7 mouse cellular contexts compared by ENCODE assay signal in genomic region chr6:87876068-87876643, GRCm38 (mm10). TPM values are rescaled to one million over a fixed set of nuclear protein-coding genes. Genes with fewer than 3 reads are reported as not detected.
DNase-seq lines count a peak whose midpoint lies in the region; ATAC-seq and TF ChIP-seq lines count a peak whose summit lies in the region.

No protein-coding gene starts in this region.

- TF ChIP-seq CTCF in kidney, postnatal 0 days (IDR thresholded peaks at IDR 0.05; ENCODE audit: low read depth): no peak

- 59% methylated on average over 13 of the region's 13 CpGs for WGBS in kidney, postnatal 0 days

- peak; percentile 50 for ATAC-seq in granulocyte monocyte progenitor cell, adult 5-6 weeks (replicated peaks; ENCODE audit: poor library complexity, severe bottlenecking)
- no peak for ATAC-seq in kidney, postnatal 0 days (replicated peaks; ENCODE audit: low FRiP score, low read depth)
- peak; percentile 62 for ATAC-seq in megakaryocyte, adult 5-6 weeks (ENCODE audit: poor library complexity, severe bottlenecking)

- H3K9ac ChIP-seq in kidney, postnatal 0 days (ENCODE audit: low read depth, low read length): no peak overlapping the region

- H3K4me1 ChIP-seq in kidney, postnatal 0 days (replicated peaks; ENCODE audit: insufficient read depth, low read length): no peaks in the 10 kb centered on the region

- H3K27me3 ChIP-seq in kidney, postnatal 0 days (ENCODE audit: insufficient read depth, low read length): no peaks in the 10 kb centered on the region

- H3K4me2 ChIP-seq in kidney, postnatal 0 days (ENCODE audit: low read length): no peak overlapping the region

- DNase-seq in adrenal gland, postnatal 25 days: peak; percentile 54
- peak; percentile 61 for DNase-seq in kidney, postnatal 0 days (ENCODE audit: low spot score)
- DNase-seq in frontal cortex, postnatal 10 days (ENCODE audit: low spot score in 2 of 2): no peak
- no peak for DNase-seq in left cerebral cortex, adult 9 months (ENCODE audit: low spot score in 2 of 2)
- no peak for DNase-seq in Muller cell, postnatal 12 days (ENCODE audit: inconsistent ontology term)

- H3K9me3 ChIP-seq in kidney, postnatal 0 days (replicated peaks; ENCODE audit: low read length): no peaks in the 10 kb centered on the region

- no peaks in the 10 kb centered on the region for H3K36me3 ChIP-seq in kidney, postnatal 0 days (ENCODE audit: insufficient read depth, low read length)

- no peak overlapping the region for H3K4me3 ChIP-seq in kidney, postnatal 0 days (replicated peaks; ENCODE audit: low read depth, low read length)

- no peak overlapping the region for H3K27ac ChIP-seq in kidney, postnatal 0 days

RNA-seq across cellular contexts. Expression of gene Copg1, which starts 11.5 kb away (rescaled TPM):
- 103 and 108 TPM in 2 replicates for total RNA-seq in adrenal gland, postnatal 25 days (2021)
- 70.5 and 86.1 TPM in 2 replicates for total RNA-seq in granulocyte monocyte progenitor cell, adult 5-6 weeks (2014; fragmentation: Nextera tagmentation)
- 73.9 and 78.5 TPM in 2 replicates for total RNA-seq in granulocyte monocyte progenitor cell, adult 5-6 weeks (2017)
- polyA plus RNA-seq in kidney, postnatal 0 days (2015; fragmentation: Nextera tagmentation; extraction: Ambion mirVana): 101 and 114 TPM in 2 replicates
- 25.8 and 29.6 TPM in 2 replicates for total RNA-seq in megakaryocyte, adult 5-6 weeks (2015)
- total RNA-seq in megakaryocyte, adult 5-6 weeks (2017): 47.1 and 50.8 TPM in 2 replicates

RNA-seq across cellular contexts. Expression of gene Cnbp, which starts 25.2 kb away (rescaled TPM):
- 346 and 405 TPM in 2 replicates for total RNA-seq in adrenal gland, postnatal 25 days (2021)
- 481 and 528 TPM in 2 replicates for total RNA-seq in granulocyte monocyte progenitor cell, adult 5-6 weeks (2014; fragmentation: Nextera tagmentation)
- 1,031 and 1,136 TPM in 2 replicates for total RNA-seq in granulocyte monocyte progenitor cell, adult 5-6 weeks (2017)
- polyA plus RNA-seq in kidney, postnatal 0 days (2015; fragmentation: Nextera tagmentation; extraction: Ambion mirVana): 881 and 892 TPM in 2 replicates
- 264 and 268 TPM in 2 replicates for total RNA-seq in megakaryocyte, adult 5-6 weeks (2015)
- total RNA-seq in megakaryocyte, adult 5-6 weeks (2017): 389 and 399 TPM in 2 replicates

RNA-seq across cellular contexts. Expression of gene Isy1, which starts 37.6 kb away (rescaled TPM):
- 24.8 and 36.1 TPM in 2 replicates for total RNA-seq in adrenal gland, postnatal 25 days (2021)
- total RNA-seq in granulocyte monocyte progenitor cell, adult 5-6 weeks (2014; fragmentation: Nextera tagmentation): 58.9 and 61.0 TPM in 2 replicates
- total RNA-seq in granulocyte monocyte progenitor cell, adult 5-6 weeks (2017): 108 and 127 TPM in 2 replicates
- 46.6 and 48.5 TPM in 2 replicates for polyA plus RNA-seq in kidney, postnatal 0 days (2015; fragmentation: Nextera tagmentation; extraction: Ambion mirVana)
- 10.2 and 16.7 TPM in 2 replicates for total RNA-seq in megakaryocyte, adult 5-6 weeks (2015)
- 94.0 and 120 TPM in 2 replicates for total RNA-seq in megakaryocyte, adult 5-6 weeks (2017)

RNA-seq across cellular contexts. Expression of gene Hmces, which starts 37.6 kb away (rescaled TPM):
- total RNA-seq in adrenal gland, postnatal 25 days (2021): 29.7 and 29.9 TPM in 2 replicates
- total RNA-seq in granulocyte monocyte progenitor cell, adult 5-6 weeks (2014; fragmentation: Nextera tagmentation): 21.8 and 30.2 TPM in 2 replicates
- total RNA-seq in granulocyte monocyte progenitor cell, adult 5-6 weeks (2017): 23.2 and 27.3 TPM in 2 replicates
- 47.1 and 55.2 TPM in 2 replicates for polyA plus RNA-seq in kidney, postnatal 0 days (2015; fragmentation: Nextera tagmentation; extraction: Ambion mirVana)
- total RNA-seq in megakaryocyte, adult 5-6 weeks (2015): 4.9 and 10.1 TPM in 2 replicates
- 13.4 and 15.2 TPM in 2 replicates for total RNA-seq in megakaryocyte, adult 5-6 weeks (2017)

RNA-seq across cellular contexts. Expression of gene Gm45140, which starts 40.6 kb away (rescaled TPM):
- total RNA-seq in adrenal gland, postnatal 25 days (2021): 5.1 and 6.2 TPM in 2 replicates
- 2.2 and 5.6 TPM in 2 replicates for total RNA-seq in granulocyte monocyte progenitor cell, adult 5-6 weeks (2014; fragmentation: Nextera tagmentation)
- total RNA-seq in granulocyte monocyte progenitor cell, adult 5-6 weeks (2017): 11.6 and 14.3 TPM in 2 replicates
- polyA plus RNA-seq in kidney, postnatal 0 days (2015; fragmentation: Nextera tagmentation; extraction: Ambion mirVana): 3.0 and 4.1 TPM in 2 replicates
- 2.5 and 6.0 TPM in 2 replicates for total RNA-seq in megakaryocyte, adult 5-6 weeks (2015)
- 25.6 and 28.7 TPM in 2 replicates for total RNA-seq in megakaryocyte, adult 5-6 weeks (2017)

Comparison
In these comparisons a context has a peak if more than half of its experiments do, and no peak if none do; other contexts are left out.
1. DNase-seq: peak in adrenal gland, postnatal 25 days (single experiment) and kidney, postnatal 0 days (single experiment); none in frontal cortex, postnatal 10 days (0 of 2), left cerebral cortex, adult 9 months (0 of 2) and Muller cell, postnatal 12 days (single experiment).